Mouse (Mus musculus): Measurements from ENCODE around the gene Vwc2. TPM values are rescaled to one million over a fixed set of nuclear protein-coding genes. Genes with fewer than 3 reads are reported as not detected.

Gene Vwc2
- polyA plus RNA-seq, 1 experiment from 2014 or later, result 5.3 TPM

DNA sequence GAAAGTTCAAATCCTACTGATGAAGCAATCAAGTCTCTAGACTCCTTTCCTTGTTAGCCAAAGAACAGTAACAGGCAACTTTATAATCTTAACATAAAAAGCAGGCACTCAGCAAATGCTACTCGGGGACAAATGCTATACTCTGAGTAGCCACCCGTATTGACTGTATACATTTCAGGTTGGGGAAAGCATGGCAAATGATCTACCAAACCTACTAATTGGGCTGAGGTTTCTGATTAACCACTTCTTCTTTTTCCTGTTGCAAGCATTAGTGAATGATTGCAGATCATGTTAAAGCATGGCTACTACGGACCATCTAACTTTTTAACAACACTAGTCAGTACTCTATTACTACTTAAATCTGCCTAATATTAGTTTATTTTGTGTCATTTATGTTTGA lies 169.5 kb downstream of the Vwc2 start:
- no peak for ATAC-seq (ENCODE audit: low read depth)
- Histone ChIP-seq H3K36me3 (no peaks in the 10 kb centered on the region), H3K9me3 (no peaks in the 10 kb centered on the region), H3K27ac (replicated peaks) (no peak overlapping the region), H3K4me2 (no peak overlapping the region), H3K4me1 (replicated peaks) (no peaks in the 10 kb centered on the region), H3K9ac (no peak overlapping the region), H3K4me3 (no peak overlapping the region), H3K27me3 (no peaks in the 10 kb centered on the region)
- 88% methylated on average over 3 of the region's 3 CpGs for WGBS
